Mouse (Mus musculus): ENCODE measurements around the gene Polr2e.

Polr2e gene

GRCm38 (mm10) chr10:80014484-80015290, 24.9 kb downstream of the Polr2e start:
- TF ChIP-seq POU5F1 (IDR thresholded peaks at IDR 0.05; ENCODE audit: borderline replicate concordance, low read length) (no peak), NANOG (IDR thresholded peaks at IDR 0.05; ENCODE audit: borderline replicate concordance, low read length) (no peak), CTCF (conservative IDR thresholded peaks at IDR 0.05; ENCODE audit: low read length) (no peak)
- Histone ChIP-seq H3K4me3 (replicated peaks; ENCODE audit: low read length) (peak overlapping the region; percentile 70), H3K9me3 (ENCODE audit: low read length) (no peaks in the 10 kb centered on the region), H3K27me3 (ENCODE audit: insufficient read depth, low read length) (peaks cover 34% of the 10 kb centered on the region), H3K4me1 (replicated peaks; ENCODE audit: low read depth, low read length) (peaks cover 79% of the 10 kb centered on the region), H3K36me3 (ENCODE audit: insufficient read depth, low read length) (peaks cover 36% of the 10 kb centered on the region)

- Histone ChIP-seq H3K36me3 (ENCODE audit: insufficient read depth, low read length) (peaks cover 46% of the 10 kb centered on the region), H3K27me3 (ENCODE audit: insufficient read depth, low read length) (peaks cover 34% of the 10 kb centered on the region), H3K4me1 (replicated peaks; ENCODE audit: low read depth, low read length) (peaks cover 71% of the 10 kb centered on the region), H3K9me3 (ENCODE audit: low read length) (no peaks in the 10 kb centered on the region), H3K4me3 (replicated peaks; ENCODE audit: low read length) (peak overlapping the region; percentile 70)
- TF ChIP-seq POU5F1 (IDR thresholded peaks at IDR 0.05; ENCODE audit: borderline replicate concordance, low read length): no peak
Measured at GRCm38 (mm10) chr10:80013609-80014008, 26.0 kb downstream of the Polr2e start.

GRCm38 (mm10) chr10:80011740-80012139, 27.9 kb downstream of the Polr2e start:
- H3K36me3 ChIP-seq (ENCODE audit: insufficient read depth, low read length): peaks cover 64% of the 10 kb centered on the region
- peaks cover 31% of the 10 kb centered on the region for H3K27me3 ChIP-seq (ENCODE audit: insufficient read depth, low read length)
- peaks cover 74% of the 10 kb centered on the region for H3K4me1 ChIP-seq (replicated peaks; ENCODE audit: low read depth, low read length)
- TF ChIP-seq POU5F1 (IDR thresholded peaks at IDR 0.05; ENCODE audit: borderline replicate concordance, low read length) (no peak), NANOG (IDR thresholded peaks at IDR 0.05; ENCODE audit: borderline replicate concordance, low read length) (no peak), CTCF (conservative IDR thresholded peaks at IDR 0.05; ENCODE audit: low read length) (no peak)
- H3K4me3 ChIP-seq (replicated peaks; ENCODE audit: low read length): no peak overlapping the region
- H3K9me3 ChIP-seq (ENCODE audit: low read length): no peaks in the 10 kb centered on the region

GRCm38 (mm10) chr10:80004233-80004705, 35.3 kb downstream of the Polr2e start:
- Histone ChIP-seq H3K9me3 (ENCODE audit: low read length) (no peaks in the 10 kb centered on the region), H3K36me3 (ENCODE audit: insufficient read depth, low read length) (peaks cover 41% of the 10 kb centered on the region), H3K27me3 (ENCODE audit: insufficient read depth, low read length) (peaks cover 12% of the 10 kb centered on the region), H3K4me3 (replicated peaks; ENCODE audit: low read length) (peak overlapping the region; percentile 58), H3K4me1 (replicated peaks; ENCODE audit: low read depth, low read length) (peaks cover 87% of the 10 kb centered on the region)
- TF ChIP-seq NANOG (IDR thresholded peaks at IDR 0.05; ENCODE audit: borderline replicate concordance, low read length) (no peak), CTCF (conservative IDR thresholded peaks at IDR 0.05; ENCODE audit: low read length) (no peak), POU5F1 (IDR thresholded peaks at IDR 0.05; ENCODE audit: borderline replicate concordance, low read length) (no peak)

GRCm38 (mm10) chr10:80003374-80004232, 36.0 kb downstream of the Polr2e start:
- Histone ChIP-seq H3K4me3 (replicated peaks; ENCODE audit: low read length) (peak overlapping the region; percentile 58), H3K4me1 (replicated peaks; ENCODE audit: low read depth, low read length) (peaks cover 87% of the 10 kb centered on the region), H3K27me3 (ENCODE audit: insufficient read depth, low read length) (peaks cover 16% of the 10 kb centered on the region), H3K36me3 (ENCODE audit: insufficient read depth, low read length) (peaks cover 40% of the 10 kb centered on the region), H3K9me3 (ENCODE audit: low read length) (no peaks in the 10 kb centered on the region)
- TF ChIP-seq CTCF (conservative IDR thresholded peaks at IDR 0.05; ENCODE audit: low read length) (no peak), POU5F1 (IDR thresholded peaks at IDR 0.05; ENCODE audit: borderline replicate concordance, low read length) (no peak), NANOG (IDR thresholded peaks at IDR 0.05; ENCODE audit: borderline replicate concordance, low read length) (no peak)

- H3K36me3 ChIP-seq (ENCODE audit: insufficient read depth, low read length): peaks cover 34% of the 10 kb centered on the region
- peaks cover 17% of the 10 kb centered on the region for H3K27me3 ChIP-seq (ENCODE audit: insufficient read depth, low read length)
- TF ChIP-seq CTCF (conservative IDR thresholded peaks at IDR 0.05; ENCODE audit: low read length) (no peak), NANOG (IDR thresholded peaks at IDR 0.05; ENCODE audit: borderline replicate concordance, low read length) (no peak), POU5F1 (IDR thresholded peaks at IDR 0.05; ENCODE audit: borderline replicate concordance, low read length) (no peak)
- no peaks in the 10 kb centered on the region for H3K9me3 ChIP-seq (ENCODE audit: low read length)
- peak overlapping the region; percentile 58 for H3K4me3 ChIP-seq (replicated peaks; ENCODE audit: low read length)
- peaks cover 87% of the 10 kb centered on the region for H3K4me1 ChIP-seq (replicated peaks; ENCODE audit: low read depth, low read length)
Measured at GRCm38 (mm10) chr10:80002829-80003228, 36.8 kb downstream of the Polr2e start.

- H3K9me3 ChIP-seq (ENCODE audit: low read length): no peaks in the 10 kb centered on the region
- peaks cover 85% of the 10 kb centered on the region for H3K4me1 ChIP-seq (replicated peaks; ENCODE audit: low read depth, low read length)
- H3K36me3 ChIP-seq (ENCODE audit: insufficient read depth, low read length): peaks cover 25% of the 10 kb centered on the region
- peak overlapping the region; percentile 58 for H3K4me3 ChIP-seq (replicated peaks; ENCODE audit: low read length)
- TF ChIP-seq POU5F1 (IDR thresholded peaks at IDR 0.05; ENCODE audit: borderline replicate concordance, low read length): no peak
- no peak for TF ChIP-seq CTCF (conservative IDR thresholded peaks at IDR 0.05; ENCODE audit: low read length)
- no peak for TF ChIP-seq NANOG (IDR thresholded peaks at IDR 0.05; ENCODE audit: borderline replicate concordance, low read length)
- H3K27me3 ChIP-seq (ENCODE audit: insufficient read depth, low read length): peaks cover 17% of the 10 kb centered on the region
Measured at GRCm38 (mm10) chr10:80001945-80002344, 37.6 kb downstream of the Polr2e start.

- Histone ChIP-seq H3K4me1 (replicated peaks; ENCODE audit: low read depth, low read length) (peaks cover 65% of the 10 kb centered on the region), H3K27me3 (ENCODE audit: insufficient read depth, low read length) (peaks cover 17% of the 10 kb centered on the region), H3K4me3 (replicated peaks; ENCODE audit: low read length) (peak overlapping the region; percentile 83), H3K9me3 (ENCODE audit: low read length) (no peaks in the 10 kb centered on the region), H3K36me3 (ENCODE audit: insufficient read depth, low read length) (peaks cover 39% of the 10 kb centered on the region)
- TF ChIP-seq NANOG (IDR thresholded peaks at IDR 0.05; ENCODE audit: borderline replicate concordance, low read length) (no peak), POU5F1 (IDR thresholded peaks at IDR 0.05; ENCODE audit: borderline replicate concordance, low read length) (no peak), CTCF (conservative IDR thresholded peaks at IDR 0.05; ENCODE audit: low read length) (no peak)
Measured at GRCm38 (mm10) chr10:79997819-79998218, 41.8 kb downstream of the Polr2e start.
